In genomic region chr11:24109388-24109787, GRCm38 (mm10) we compare ENCODE assay signal across 23 mouse cellular contexts. TPM values are rescaled to one million over a fixed set of nuclear protein-coding genes. Genes with fewer than 3 reads are reported as not detected.
DNase-seq lines count a peak whose midpoint lies in the region; ATAC-seq and TF ChIP-seq lines count a peak whose summit lies in the region.
"Had no signal": no experiment of that assay in that cellular context is flagged by ENCODE, and none has a peak within 500 bp of the region (broad histone marks: within the 10 kb centered on the region; RNA-seq: fewer than 3 reads in every experiment).

No protein-coding gene starts in this region.

- H3K4me3 ChIP-seq in forebrain, embryonic 12.5 days (replicated peaks), result no peak overlapping the region
- H3K4me3 ChIP-seq in forebrain, embryonic 11.5 days (ENCODE audit: low read depth, low read length), result no peak overlapping the region
- no peak overlapping the region for H3K4me3 ChIP-seq in heart, embryonic 15.5 days
- no peak overlapping the region for H3K4me3 ChIP-seq in liver, embryonic 13.5 days (replicated peaks)
- no peak overlapping the region for H3K4me3 ChIP-seq in liver, embryonic 11.5 days (ENCODE audit: low read depth, low read length)
- H3K4me3 ChIP-seq in forebrain, postnatal 0 days (ENCODE audit: low read depth, low read length), result no peak overlapping the region
- H3K4me3 ChIP-seq: midbrain, embryonic 10.5 days; neural tube, embryonic 13.5 days had no signal

- H3K9ac ChIP-seq in forebrain, embryonic 12.5 days, result no peak overlapping the region
- no peak overlapping the region for H3K9ac ChIP-seq in forebrain, embryonic 11.5 days (ENCODE audit: low read length)
- H3K9ac ChIP-seq in heart, embryonic 15.5 days, result no peak overlapping the region
- no peak overlapping the region for H3K9ac ChIP-seq in liver, embryonic 13.5 days
- H3K9ac ChIP-seq in liver, embryonic 11.5 days (ENCODE audit: low read depth, low read length), result no peak overlapping the region
- H3K9ac ChIP-seq in forebrain, postnatal 0 days, result no peak overlapping the region
- H3K9ac ChIP-seq: neural tube, embryonic 13.5 days had no signal

- 97% methylated on average over 3 of the region's 3 CpGs for WGBS in forebrain, embryonic 12.5 days
- 97% methylated on average over 3 of the region's 3 CpGs for WGBS in forebrain, embryonic 11.5 days
- 83% methylated on average over 3 of the region's 3 CpGs for WGBS in heart, embryonic 15.5 days
- WGBS in liver, embryonic 13.5 days (ENCODE audit: insufficient replicate concordance), result 50% methylated on average over 3 of the region's 3 CpGs
- WGBS in liver, embryonic 11.5 days, result 80% methylated on average over 3 of the region's 3 CpGs
- WGBS in forebrain, postnatal 0 days, result 92% methylated on average over 3 of the region's 3 CpGs

- DNase-seq in forebrain, embryonic 11.5 days (ENCODE audit: low spot score), result no peak
- DNase-seq in heart, adult 9 months (ENCODE audit: low spot score in 2 of 2), result no peak
- no peak for DNase-seq in liver, embryonic 13.5 days
- DNase-seq in liver, embryonic 11.5 days (ENCODE audit: low spot score), result no peak
- no peak for DNase-seq in forebrain, postnatal 0 days
- no peak for DNase-seq in kidney, postnatal 36 days
- DNase-seq: cerebellum, adult 9-10 months; kidney, adult 2 months; kidney, postnatal 14 days; lung, postnatal 36 days; right cerebral cortex, postnatal 25 days; thymus, postnatal 25 days had no signal

- no peak for TF ChIP-seq CTCF in forebrain, postnatal 0 days (IDR thresholded peaks at IDR 0.05; ENCODE audit: low read depth)

- no peaks in the 10 kb centered on the region for H3K9me3 ChIP-seq in forebrain, embryonic 12.5 days
- H3K9me3 ChIP-seq in forebrain, embryonic 11.5 days (ENCODE audit: control insufficient read depth, low read length), result no peaks in the 10 kb centered on the region
- H3K9me3 ChIP-seq in heart, embryonic 15.5 days (replicated peaks), result no peaks in the 10 kb centered on the region
- H3K9me3 ChIP-seq in liver, embryonic 13.5 days (replicated peaks), result no peaks in the 10 kb centered on the region
- H3K9me3 ChIP-seq in liver, embryonic 11.5 days (ENCODE audit: control insufficient read depth, low read length), result no peaks in the 10 kb centered on the region
- no peaks in the 10 kb centered on the region for H3K9me3 ChIP-seq in forebrain, postnatal 0 days (ENCODE audit: low read length)
- H3K9me3 ChIP-seq: midbrain, embryonic 10.5 days; neural tube, embryonic 13.5 days had no signal

- peaks cover 54% of the 10 kb centered on the region for H3K4me1 ChIP-seq in forebrain, embryonic 12.5 days
- H3K4me1 ChIP-seq in forebrain, embryonic 11.5 days (replicated peaks; ENCODE audit: control insufficient read depth, insufficient read depth, low read length), result peaks cover 3% of the 10 kb centered on the region; the same call in 1 of the 2 replicates
- peaks cover 44% of the 10 kb centered on the region for H3K4me1 ChIP-seq in heart, embryonic 15.5 days (replicated peaks)
- H3K4me1 ChIP-seq in liver, embryonic 13.5 days (replicated peaks), result peaks cover 75% of the 10 kb centered on the region
- peaks cover 38% of the 10 kb centered on the region for H3K4me1 ChIP-seq in liver, embryonic 11.5 days (replicated peaks; ENCODE audit: control insufficient read depth, insufficient read depth, low read length)
- peaks cover 6% of the 10 kb centered on the region; the same call in 1 of the 2 replicates for H3K4me1 ChIP-seq in forebrain, postnatal 0 days (ENCODE audit: insufficient read depth)

- H3K27ac ChIP-seq in forebrain, embryonic 12.5 days, result 0 out of 2 replicates have a peak overlapping the region, but pooled peaks have one; percentile 19
- H3K27ac ChIP-seq in forebrain, embryonic 11.5 days (ENCODE audit: low read depth, low read length), result no peak overlapping the region
- H3K27ac ChIP-seq in heart, embryonic 15.5 days, result peak overlapping the region; percentile 87
- H3K27ac ChIP-seq in liver, embryonic 13.5 days, result peak overlapping the region; percentile 59
- no peak overlapping the region for H3K27ac ChIP-seq in liver, embryonic 11.5 days (ENCODE audit: low read depth, low read length)
- peak overlapping the region; percentile 42; the same call in 1 of the 2 replicates for H3K27ac ChIP-seq in forebrain, postnatal 0 days (ENCODE audit: low read depth, low read length)
- H3K27ac ChIP-seq: midbrain, embryonic 10.5 days; neural tube, embryonic 13.5 days had no signal

- H3K4me2 ChIP-seq in forebrain, embryonic 12.5 days, result no peak overlapping the region
- H3K4me2 ChIP-seq in forebrain, embryonic 11.5 days (ENCODE audit: low read depth, low read length, severe bottlenecking), result no peak overlapping the region
- H3K4me2 ChIP-seq in heart, embryonic 15.5 days, result no peak overlapping the region
- no peak overlapping the region for H3K4me2 ChIP-seq in liver, embryonic 13.5 days
- no peak overlapping the region for H3K4me2 ChIP-seq in liver, embryonic 11.5 days
- no peak overlapping the region for H3K4me2 ChIP-seq in forebrain, postnatal 0 days (ENCODE audit: low read depth)
- H3K4me2 ChIP-seq: neural tube, embryonic 13.5 days had no signal

- H3K27me3 ChIP-seq in forebrain, embryonic 12.5 days, result no peaks in the 10 kb centered on the region
- H3K27me3 ChIP-seq in forebrain, embryonic 11.5 days (ENCODE audit: control insufficient read depth, insufficient read depth, low read length), result no peaks in the 10 kb centered on the region
- H3K27me3 ChIP-seq in heart, embryonic 15.5 days, result no peaks in the 10 kb centered on the region
- H3K27me3 ChIP-seq in liver, embryonic 13.5 days, result no peaks in the 10 kb centered on the region
- H3K27me3 ChIP-seq in liver, embryonic 11.5 days (replicated peaks; ENCODE audit: control insufficient read depth, insufficient read depth, low read length), result no peaks in the 10 kb centered on the region
- H3K27me3 ChIP-seq in forebrain, postnatal 0 days (ENCODE audit: insufficient read depth, low read length), result no peaks in the 10 kb centered on the region
- H3K27me3 ChIP-seq: neural tube, embryonic 13.5 days had no signal

- no peak for ATAC-seq in forebrain, embryonic 12.5 days (ENCODE audit: low FRiP score)
- no peak for ATAC-seq in forebrain, embryonic 11.5 days (replicated peaks; ENCODE audit: low FRiP score)
- ATAC-seq in heart, embryonic 15.5 days (replicated peaks; ENCODE audit: insufficient number of reproducible peaks, insufficient read depth, low FRiP score, low read depth), result no peak
- 0 out of 2 replicates have a peak, but pooled peaks have one; percentile 37 for ATAC-seq in liver, embryonic 13.5 days (ENCODE audit: low read depth)
- ATAC-seq in liver, embryonic 11.5 days (replicated peaks; ENCODE audit: low FRiP score), result no peak
- no peak for ATAC-seq in forebrain, postnatal 0 days

- peaks cover 8% of the 10 kb centered on the region; the same call in 1 of the 2 replicates for H3K36me3 ChIP-seq in forebrain, embryonic 12.5 days (replicated peaks)
- no peaks in the 10 kb centered on the region for H3K36me3 ChIP-seq in forebrain, embryonic 11.5 days (ENCODE audit: control insufficient read depth, insufficient read depth, low read length)
- H3K36me3 ChIP-seq in heart, embryonic 15.5 days, result no peaks in the 10 kb centered on the region
- H3K36me3 ChIP-seq in liver, embryonic 13.5 days, result peaks cover 52% of the 10 kb centered on the region
- peaks cover 5% of the 10 kb centered on the region; the same call in 1 of the 2 replicates for H3K36me3 ChIP-seq in liver, embryonic 11.5 days (ENCODE audit: control insufficient read depth, insufficient read depth, low read length)
- H3K36me3 ChIP-seq in forebrain, postnatal 0 days (ENCODE audit: insufficient read depth), result no peaks in the 10 kb centered on the region; the same call in 1 of the 2 replicates
- H3K36me3 ChIP-seq: midbrain, embryonic 10.5 days; neural tube, embryonic 13.5 days had no signal

RNA-seq across cellular contexts. Expression of gene Bcl11a, which starts 31.5 kb away (rescaled TPM):
- 129 and 130 TPM in 2 replicates for polyA plus RNA-seq in forebrain, embryonic 12.5 days (2016; fragmentation: Nextera tagmentation; extraction: Ambion mirVana)
- polyA plus RNA-seq in forebrain, embryonic 11.5 days (2014; fragmentation: Nextera tagmentation; extraction: Ambion mirVana), result 97.0 and 101 TPM in 2 replicates
- 14.0 and 15.5 TPM in 2 replicates for polyA plus RNA-seq in heart, embryonic 15.5 days (2015; fragmentation: Nextera tagmentation; extraction: Ambion mirVana)
- 37.9 and 45.0 TPM in 2 replicates for polyA plus RNA-seq in liver, embryonic 13.5 days (2015; fragmentation: Nextera tagmentation; extraction: Ambion mirVana)
- 92.2 and 95.4 TPM in 2 replicates for polyA plus RNA-seq in liver, embryonic 11.5 days (2014; fragmentation: Nextera tagmentation; extraction: Ambion mirVana)
- 70.8 and 85.9 TPM in 2 replicates for total RNA-seq in forebrain, postnatal 0 days (2014; rRNA removed)
- 173 and 174 TPM in 2 replicates for polyA plus RNA-seq in forebrain, postnatal 0 days (2015; fragmentation: Nextera tagmentation; extraction: Ambion mirVana)

RNA-seq across cellular contexts. Expression of gene A830031A19Rik, which starts 34.5 kb away (rescaled TPM):
- polyA plus RNA-seq in forebrain, embryonic 12.5 days (2016; fragmentation: Nextera tagmentation; extraction: Ambion mirVana), result not detected in 2 replicates
- not detected in 2 replicates for polyA plus RNA-seq in forebrain, embryonic 11.5 days (2014; fragmentation: Nextera tagmentation; extraction: Ambion mirVana)
- polyA plus RNA-seq in heart, embryonic 15.5 days (2015; fragmentation: Nextera tagmentation; extraction: Ambion mirVana), result not detected in 2 replicates
- polyA plus RNA-seq in liver, embryonic 13.5 days (2015; fragmentation: Nextera tagmentation; extraction: Ambion mirVana), result not detected in 2 replicates
- not detected in 2 replicates for polyA plus RNA-seq in liver, embryonic 11.5 days (2014; fragmentation: Nextera tagmentation; extraction: Ambion mirVana)
- 1.8 TPM in 1 of 2 replicates, not detected in the other for total RNA-seq in forebrain, postnatal 0 days (2014; rRNA removed)
- polyA plus RNA-seq in forebrain, postnatal 0 days (2015; fragmentation: Nextera tagmentation; extraction: Ambion mirVana), result 0.26 and 0.63 TPM in 2 replicates
- total RNA-seq: adrenal gland, postnatal 4 days; gastrocnemius, adult 18-20 months; MEL had no signal
- polyA plus RNA-seq: embryonic facial prominence, embryonic 14.5 days; gonadal fat pad, adult 2 months; kidney, adult 2 months; limb, embryonic 14.5 days; midbrain, embryonic 10.5 days; neural tube, embryonic 13.5 days; testis, adult 2 months had no signal

Comparison
In these comparisons a context has a peak if more than half of its experiments do, and no peak if none do; other contexts are left out.
1. H3K27ac ChIP-seq: peak in forebrain, embryonic 12.5 days (single experiment), heart, embryonic 15.5 days (single experiment), liver, embryonic 13.5 days (single experiment) and forebrain, postnatal 0 days (single experiment); none in forebrain, embryonic 11.5 days (single experiment) and liver, embryonic 11.5 days (single experiment).